Comparison of ENCODE assay signal across 27 mouse cellular contexts in the genomic region with DNA sequence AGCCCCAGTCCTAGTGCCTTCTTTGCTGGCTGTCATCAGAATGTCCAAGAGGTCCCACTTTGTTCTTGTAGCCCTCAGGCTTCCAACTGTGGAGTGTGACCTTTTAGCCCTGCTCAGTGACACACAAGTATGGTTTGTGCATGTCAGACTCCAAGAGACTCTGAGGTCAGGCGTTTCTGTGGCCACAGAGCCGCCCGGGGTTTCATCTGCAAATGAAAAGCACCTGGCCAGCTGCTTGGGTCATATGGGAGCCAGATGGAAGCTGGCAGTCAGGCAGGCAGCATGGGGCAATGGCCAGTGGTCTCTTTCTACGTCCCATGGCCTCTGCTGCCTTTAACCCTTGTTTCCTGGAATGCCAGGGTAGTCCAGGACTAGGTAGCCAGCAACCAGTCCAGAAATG. TPM values are rescaled to one million over a fixed set of nuclear protein-coding genes. Genes with fewer than 3 reads are reported as not detected.
DNase-seq lines count a peak whose midpoint lies in the region; ATAC-seq lines count a peak whose summit lies in the region.
"Had no signal": no experiment of that assay in that cellular context is flagged by ENCODE, and none has a peak within 500 bp of the region (broad histone marks: within the 10 kb centered on the region; RNA-seq: fewer than 3 reads in every experiment).

No protein-coding gene starts in this region.

- H3K36me3 ChIP-seq in hindbrain, embryonic 10.5 days: peaks cover 22% of the 10 kb centered on the region
- H3K36me3 ChIP-seq in hindbrain, embryonic 16.5 days (ENCODE audit: control insufficient read depth, insufficient read depth, low read length): no peaks in the 10 kb centered on the region
- H3K36me3 ChIP-seq in limb, embryonic 11.5 days (ENCODE audit: control insufficient read depth, insufficient read depth, low read length): no peaks in the 10 kb centered on the region
- no peaks in the 10 kb centered on the region for H3K36me3 ChIP-seq in forebrain, embryonic 11.5 days (ENCODE audit: control insufficient read depth, insufficient read depth, low read length)
- H3K36me3 ChIP-seq: embryonic facial prominence, embryonic 15.5 days; hindbrain, embryonic 12.5 days; neural tube, embryonic 13.5 days had no signal

- DNase-seq in hindbrain, embryonic 10.5 days (ENCODE audit: low spot score): peak; percentile 65
- peak; percentile 54 for DNase-seq in NIH3T3 (ENCODE audit: low read depth)
- peak; percentile 58 for DNase-seq in embryo, embryonic 9.5 days (ENCODE audit: extremely low spot score)
- DNase-seq in limb, embryonic 11.5 days (ENCODE audit: low spot score): peak; percentile 72
- no peak for DNase-seq in forebrain, embryonic 11.5 days (ENCODE audit: low spot score)
- no peak for DNase-seq in urinary bladder, postnatal 4 days (ENCODE audit: low spot score in 2 of 2)
- DNase-seq: cerebellum, adult 2 months; cerebellum, postnatal 14 days; heart, postnatal 10 days; kidney, adult 18-20 months; kidney, postnatal 25 days; lung, adult 18-20 months; lung, postnatal 10 days; thymus, adult 2 months; thymus, postnatal 36 days had no signal

- H3K4me3 ChIP-seq in hindbrain, embryonic 10.5 days: no peak overlapping the region
- H3K4me3 ChIP-seq in hindbrain, embryonic 16.5 days (ENCODE audit: low read length): no peak overlapping the region
- no peak overlapping the region for H3K4me3 ChIP-seq in limb, embryonic 11.5 days (ENCODE audit: low read depth, low read length)
- no peak overlapping the region for H3K4me3 ChIP-seq in forebrain, embryonic 11.5 days (ENCODE audit: low read depth, low read length)
- H3K4me3 ChIP-seq: embryonic facial prominence, embryonic 15.5 days; heart, embryonic 13.5 days; hindbrain, embryonic 12.5 days; kidney, embryonic 15.5 days; left cerebral cortex, adult 2 months; liver, embryonic 12.5 days; midbrain, embryonic 12.5 days; myocyte; neural tube, embryonic 13.5 days had no signal

- no peak overlapping the region for H3K27ac ChIP-seq in hindbrain, embryonic 10.5 days
- H3K27ac ChIP-seq in hindbrain, embryonic 16.5 days (ENCODE audit: low read depth, low read length): no peak overlapping the region
- no peak overlapping the region for H3K27ac ChIP-seq in limb, embryonic 11.5 days (replicated peaks; ENCODE audit: low read depth, low read length)
- no peak overlapping the region for H3K27ac ChIP-seq in forebrain, embryonic 11.5 days (ENCODE audit: low read depth, low read length)
- H3K27ac ChIP-seq: embryonic facial prominence, embryonic 15.5 days; heart, embryonic 13.5 days; hindbrain, embryonic 12.5 days; kidney, embryonic 15.5 days; left cerebral cortex, adult 2 months; liver, embryonic 12.5 days; midbrain, embryonic 12.5 days; neural tube, embryonic 13.5 days had no signal

- peaks cover 54% of the 10 kb centered on the region for H3K4me1 ChIP-seq in hindbrain, embryonic 10.5 days (replicated peaks)
- H3K4me1 ChIP-seq in hindbrain, embryonic 16.5 days (ENCODE audit: control insufficient read depth, insufficient read depth, low read depth, low read length): peaks cover 10% of the 10 kb centered on the region
- peaks cover 27% of the 10 kb centered on the region for H3K4me1 ChIP-seq in limb, embryonic 11.5 days (ENCODE audit: control insufficient read depth, insufficient read depth, low read length)
- no peaks in the 10 kb centered on the region for H3K4me1 ChIP-seq in forebrain, embryonic 11.5 days (replicated peaks; ENCODE audit: control insufficient read depth, insufficient read depth, low read length)

- H3K9ac ChIP-seq in hindbrain, embryonic 16.5 days (ENCODE audit: low read depth, low read length): no peak overlapping the region
- no peak overlapping the region for H3K9ac ChIP-seq in limb, embryonic 11.5 days (ENCODE audit: low read length)
- H3K9ac ChIP-seq in forebrain, embryonic 11.5 days (ENCODE audit: low read length): no peak overlapping the region
- H3K9ac ChIP-seq: embryonic facial prominence, embryonic 15.5 days; heart, embryonic 13.5 days; hindbrain, embryonic 12.5 days; kidney, embryonic 15.5 days; liver, embryonic 12.5 days; midbrain, embryonic 12.5 days; neural tube, embryonic 13.5 days had no signal

- H3K27me3 ChIP-seq in hindbrain, embryonic 10.5 days (ENCODE audit: insufficient read depth, poor library complexity, severe bottlenecking): no peaks in the 10 kb centered on the region
- H3K27me3 ChIP-seq in hindbrain, embryonic 16.5 days (replicated peaks; ENCODE audit: control insufficient read depth, insufficient read depth, low read length): no peaks in the 10 kb centered on the region
- H3K27me3 ChIP-seq in limb, embryonic 11.5 days (ENCODE audit: control insufficient read depth, insufficient read depth, low read length): no peaks in the 10 kb centered on the region
- no peaks in the 10 kb centered on the region for H3K27me3 ChIP-seq in forebrain, embryonic 11.5 days (ENCODE audit: control insufficient read depth, insufficient read depth, low read length)
- H3K27me3 ChIP-seq: embryonic facial prominence, embryonic 15.5 days; heart, embryonic 13.5 days; hindbrain, embryonic 12.5 days; kidney, embryonic 15.5 days; liver, embryonic 12.5 days; midbrain, embryonic 12.5 days; neural tube, embryonic 13.5 days had no signal

- no peak overlapping the region for H3K4me2 ChIP-seq in hindbrain, embryonic 16.5 days (ENCODE audit: low read length)
- H3K4me2 ChIP-seq in limb, embryonic 11.5 days (ENCODE audit: low read depth, severe bottlenecking): no peak overlapping the region
- H3K4me2 ChIP-seq in forebrain, embryonic 11.5 days (ENCODE audit: low read depth, low read length, severe bottlenecking): no peak overlapping the region
- H3K4me2 ChIP-seq: embryonic facial prominence, embryonic 15.5 days; heart, embryonic 13.5 days; hindbrain, embryonic 12.5 days; kidney, embryonic 15.5 days; liver, embryonic 12.5 days; midbrain, embryonic 12.5 days; neural tube, embryonic 13.5 days had no signal

- no peaks in the 10 kb centered on the region for H3K9me3 ChIP-seq in hindbrain, embryonic 10.5 days
- no peaks in the 10 kb centered on the region for H3K9me3 ChIP-seq in hindbrain, embryonic 16.5 days (ENCODE audit: control insufficient read depth, low read length)
- no peaks in the 10 kb centered on the region for H3K9me3 ChIP-seq in limb, embryonic 11.5 days (ENCODE audit: control insufficient read depth, low read length)
- H3K9me3 ChIP-seq in forebrain, embryonic 11.5 days (ENCODE audit: control insufficient read depth, low read length): no peaks in the 10 kb centered on the region
- H3K9me3 ChIP-seq: embryonic facial prominence, embryonic 15.5 days; heart, embryonic 13.5 days; hindbrain, embryonic 12.5 days; kidney, embryonic 15.5 days; liver, embryonic 12.5 days; midbrain, embryonic 12.5 days; neural tube, embryonic 13.5 days had no signal

- WGBS in hindbrain, embryonic 10.5 days: 32% methylated on average over 4 of the region's 4 CpGs
- WGBS in hindbrain, embryonic 16.5 days: 71% methylated on average over 4 of the region's 4 CpGs
- WGBS in limb, embryonic 11.5 days: 3% methylated on average over 4 of the region's 4 CpGs
- 72% methylated on average over 4 of the region's 4 CpGs for WGBS in forebrain, embryonic 11.5 days

- no peak for ATAC-seq in hindbrain, embryonic 16.5 days
- ATAC-seq in limb, embryonic 11.5 days (ENCODE audit: insufficient number of reproducible peaks, low FRiP score, low TSS enrichment, low read depth): no peak
- no peak for ATAC-seq in forebrain, embryonic 11.5 days (replicated peaks; ENCODE audit: low FRiP score)
- ATAC-seq: CD4-positive, CD25-positive, alpha-beta regulatory T cell, adult 4 months; forebrain, embryonic 14.5 days; liver, embryonic 12.5 days had no signal

RNA-seq across cellular contexts. Expression of a gene that starts 27.0 kb away (rescaled TPM):
- 331 and 370 TPM in 2 replicates for polyA plus RNA-seq in hindbrain, embryonic 10.5 days (2016; fragmentation: Nextera tagmentation; extraction: Ambion mirVana)
- polyA plus RNA-seq in hindbrain, embryonic 16.5 days (2015; fragmentation: Nextera tagmentation; extraction: Ambion mirVana): 339 and 345 TPM in 2 replicates
- 278 and 307 TPM in 2 replicates for polyA plus RNA-seq in limb, embryonic 11.5 days (2014; fragmentation: Nextera tagmentation; extraction: Ambion mirVana)
- polyA plus RNA-seq in forebrain, embryonic 11.5 days (2014; fragmentation: Nextera tagmentation; extraction: Ambion mirVana): 238 and 240 TPM in 2 replicates

Comparison
In these comparisons a context has a peak if more than half of its experiments do, and no peak if none do; other contexts are left out.
1. DNase-seq: peak in hindbrain, embryonic 10.5 days (single experiment), NIH3T3 (single experiment), embryo, embryonic 9.5 days (single experiment) and limb, embryonic 11.5 days (single experiment); none in forebrain, embryonic 11.5 days (single experiment) and urinary bladder, postnatal 4 days (0 of 2).